Mouse (Mus musculus): ENCODE results near the gene Mog. TPM values are rescaled to one million over a fixed set of nuclear protein-coding genes. Genes with fewer than 3 reads are reported as not detected.

Mog gene
- total and polyA plus RNA-seq, 3 experiments: not detected

DNA sequence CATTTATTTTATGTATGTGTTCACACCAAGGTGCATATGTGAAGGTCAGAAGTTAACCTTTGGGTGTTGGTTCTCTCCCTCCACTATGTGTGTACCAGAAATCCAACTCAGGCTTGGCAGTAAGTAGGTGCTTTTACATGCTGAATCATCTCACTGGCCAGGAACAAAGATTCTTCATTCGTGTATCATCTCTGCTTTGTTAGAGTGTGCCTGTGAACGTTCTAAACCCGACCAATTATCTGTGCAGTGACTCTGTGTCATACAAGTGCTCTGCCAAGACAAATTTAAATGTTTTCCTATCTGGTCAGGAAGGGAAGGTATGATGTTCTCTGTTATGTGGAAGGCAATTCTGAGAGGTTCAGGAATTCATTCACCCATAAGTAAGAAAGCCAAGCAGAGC is 38.2 kb upstream of the Mog start:
- TF ChIP-seq EP300 (IDR thresholded peaks at IDR 0.05; ENCODE audit: low read length) (no peak), CHD2 (IDR thresholded peaks at IDR 0.05; ENCODE audit: low read length) (no peak), MAZ (IDR thresholded peaks at IDR 0.05; ENCODE audit: low read depth, low read length) (no peak), IRF4 (IDR thresholded peaks at IDR 0.05; ENCODE audit: low read depth, low read length) (no peak), ETS1 (conservative IDR thresholded peaks at IDR 0.05; ENCODE audit: low read depth, low read length) (no peak), HCFC1 (IDR thresholded peaks at IDR 0.05; ENCODE audit: low read depth, low read length) (no peak)
- H3K36me3 ChIP-seq (replicated peaks in 1 of 2; ENCODE audit: control insufficient read depth in 1 of 2, insufficient read depth in 1 of 2, low read length in 1 of 2): peaks cover 13 to 75% of the 10 kb centered on the region in 2 experiments
- no peaks in the 10 kb centered on the region for H3K9me3 ChIP-seq (replicated peaks; ENCODE audit: low read length)
- H3K27ac ChIP-seq (ENCODE audit: insufficient read depth, low read depth): no peak overlapping the region
- no peaks in the 10 kb centered on the region for H3K79me2 ChIP-seq (replicated peaks; ENCODE audit: control insufficient read depth, extremely low read depth, insufficient read depth, poor library complexity, severe bottlenecking)
- no peaks in the 10 kb centered on the region for H3K27me3 ChIP-seq (replicated peaks)
- no peak overlapping the region for H3K4me3 ChIP-seq (replicated peaks in 1 of 3; ENCODE audit: low read depth in 2 of 3, low read length in 2 of 3, poor library complexity in 1 of 3)
- H3K9ac ChIP-seq (ENCODE audit: insufficient read depth, low read depth): no peak overlapping the region
- no peak for DNase-seq (ENCODE audit: extremely low read depth)
- no peaks in the 10 kb centered on the region for H3K4me1 ChIP-seq (ENCODE audit: control insufficient read depth in 1 of 2, insufficient read depth in 2 of 2)
- dilution Hi-C loops (cut with MboI; ENCODE audit: extremely low pct_ligation_motif_present, extremely low pct_unique_long_range_greater_than_20kb, low sequenced_read_pairs) (no loop called here), in situ Hi-C loops (cut with MboI; ENCODE audit: low pct_ligation_motif_present, low pct_unique_long_range_greater_than_20kb, low sequenced_read_pairs) (loop anchor here (10.0 kb wide), 1 partner anchor 167 kb away; the partner anchor contains the start of genes Trim31 and Trim40)
- H3K4me2 ChIP-seq (ENCODE audit: insufficient read depth, low read depth, poor library complexity, severe bottlenecking): no peak overlapping the region

DNA sequence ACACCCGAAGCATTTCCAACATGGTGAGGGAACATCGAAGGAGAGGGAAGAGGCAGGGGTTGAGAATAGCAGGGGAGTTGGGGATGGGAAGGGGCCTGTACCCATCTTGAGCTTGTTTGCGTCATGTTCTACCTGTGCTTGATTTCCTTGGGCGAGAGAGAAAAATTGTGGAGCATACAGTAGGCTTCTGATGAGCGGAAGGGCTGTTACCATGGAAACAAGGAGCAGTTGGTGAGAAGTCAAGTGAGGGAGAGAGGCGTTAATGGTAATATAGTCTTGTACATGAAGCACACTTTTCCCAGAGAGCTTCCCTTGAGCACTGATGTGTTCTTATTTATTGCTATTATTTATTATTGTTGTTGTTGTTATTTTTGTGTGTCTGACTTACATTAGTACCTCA is 33.8 kb upstream of the Mog start:
- TF ChIP-seq TCF12 (IDR thresholded peaks at IDR 0.05; ENCODE audit: low read depth, low read length) (no peak), MAFK (IDR thresholded peaks at IDR 0.05; ENCODE audit: insufficient replicate concordance, low read length) (no peak), CHD2 (IDR thresholded peaks at IDR 0.05; ENCODE audit: low read length) (no peak), TBP (conservative IDR thresholded peaks at IDR 0.05; ENCODE audit: low read depth, low read length) (no peak), USF1 (IDR thresholded peaks at IDR 0.05; ENCODE audit: low read depth, low read length) (no peak), ZMIZ1 (IDR thresholded peaks at IDR 0.05; ENCODE audit: low read depth, low read length) (no peak), RAD21 (IDR thresholded peaks at IDR 0.05; ENCODE audit: low read depth, low read length) (no peak), MXI1 (IDR thresholded peaks at IDR 0.05; ENCODE audit: low read depth, low read length) (no peak), NRF1 (IDR thresholded peaks at IDR 0.05; ENCODE audit: low read depth, low read length) (no peak), IRF4 (IDR thresholded peaks at IDR 0.05; ENCODE audit: low read depth, low read length) (no peak), EP300 (IDR thresholded peaks at IDR 0.05; ENCODE audit: low read length) (no peak), ETS1 (conservative IDR thresholded peaks at IDR 0.05; ENCODE audit: low read depth, low read length) (no peak), ZKSCAN1 (IDR thresholded peaks at IDR 0.05; ENCODE audit: borderline replicate concordance, low read depth, low read length) (no peak)
- H3K79me2 ChIP-seq (replicated peaks; ENCODE audit: control insufficient read depth, extremely low read depth, insufficient read depth, poor library complexity, severe bottlenecking): no peaks in the 10 kb centered on the region
- no peak overlapping the region for H3K27ac ChIP-seq (ENCODE audit: insufficient read depth, low read depth)
- H3K4me2 ChIP-seq (ENCODE audit: insufficient read depth, low read depth, poor library complexity, severe bottlenecking): no peak overlapping the region
- no peaks in the 10 kb centered on the region for H3K4me1 ChIP-seq (ENCODE audit: control insufficient read depth in 1 of 2, insufficient read depth in 2 of 2)
- H3K27me3 ChIP-seq (replicated peaks): no peaks in the 10 kb centered on the region
- dilution Hi-C loops (cut with MboI; ENCODE audit: extremely low pct_ligation_motif_present, extremely low pct_unique_long_range_greater_than_20kb, low sequenced_read_pairs) (no loop called here), in situ Hi-C loops (cut with MboI; ENCODE audit: low pct_ligation_motif_present, low pct_unique_long_range_greater_than_20kb, low sequenced_read_pairs) (no loop called here)
- no peak overlapping the region for H3K9ac ChIP-seq (ENCODE audit: insufficient read depth, low read depth)
- no peak for DNase-seq (ENCODE audit: extremely low read depth)
- H3K4me3 ChIP-seq (replicated peaks in 1 of 3; ENCODE audit: low read depth in 2 of 3, low read length in 2 of 3, poor library complexity in 1 of 3): no peak overlapping the region
- H3K36me3 ChIP-seq (replicated peaks in 1 of 2; ENCODE audit: control insufficient read depth in 1 of 2, insufficient read depth in 1 of 2, low read length in 1 of 2): peaks cover 14 to 72% of the 10 kb centered on the region in 2 experiments
- H3K9me3 ChIP-seq (replicated peaks; ENCODE audit: low read length): no peaks in the 10 kb centered on the region
